Mouse (Mus musculus): ENCODE results near the gene Tns1. TPM values are rescaled to one million over a fixed set of nuclear protein-coding genes. Genes with fewer than 3 reads are reported as not detected.

Gene Tns1
- polyA plus RNA-seq, 1 experiment = 35.5 TPM

- Histone ChIP-seq H3K4me3 (ENCODE audit: insufficient read depth, low read length) (no peak overlapping the region), H3K27ac (ENCODE audit: insufficient read depth, low read depth, low read length) (no peak overlapping the region), H3K4me1 (ENCODE audit: control insufficient read depth, insufficient read depth, low read length) (peaks cover 14% of the 10 kb centered on the region)
- no peak for TF ChIP-seq CTCF (IDR thresholded peaks at IDR 0.05; ENCODE audit: low read depth, low read length)
- no peak for TF ChIP-seq POLR2A (IDR thresholded peaks at IDR 0.05; ENCODE audit: borderline replicate concordance, low read depth, low read length)
These were observed 98.5 kb downstream of the Tns1 start for GRCm38 (mm10) chr1:74025651-74026226.

- no peak for TF ChIP-seq POLR2A (IDR thresholded peaks at IDR 0.05; ENCODE audit: borderline replicate concordance, low read depth, low read length)
- no peak for TF ChIP-seq CTCF (IDR thresholded peaks at IDR 0.05; ENCODE audit: low read depth, low read length)
- Histone ChIP-seq H3K4me1 (ENCODE audit: control insufficient read depth, insufficient read depth, low read length) (peaks cover 14% of the 10 kb centered on the region), H3K4me3 (ENCODE audit: insufficient read depth, low read length) (no peak overlapping the region), H3K27ac (ENCODE audit: insufficient read depth, low read depth, low read length) (no peak overlapping the region)
These were observed 99.0 kb downstream of the Tns1 start for GRCm38 (mm10) chr1:74025227-74025626.

- Histone ChIP-seq H3K27ac (ENCODE audit: insufficient read depth, low read depth, low read length) (no peak overlapping the region), H3K4me1 (ENCODE audit: control insufficient read depth, insufficient read depth, low read length) (peaks cover 14% of the 10 kb centered on the region), H3K4me3 (ENCODE audit: insufficient read depth, low read length) (no peak overlapping the region)
- TF ChIP-seq POLR2A (IDR thresholded peaks at IDR 0.05; ENCODE audit: borderline replicate concordance, low read depth, low read length) (no peak), CTCF (IDR thresholded peaks at IDR 0.05; ENCODE audit: low read depth, low read length) (no peak)
These were observed 99.6 kb downstream of the Tns1 start for GRCm38 (mm10) chr1:74024452-74025190.

GRCm38 (mm10) chr1:74022998-74023397 is 101.3 kb downstream of the Tns1 start:
- no peak overlapping the region for H3K27ac ChIP-seq (ENCODE audit: insufficient read depth, low read depth, low read length)
- TF ChIP-seq POLR2A (IDR thresholded peaks at IDR 0.05; ENCODE audit: borderline replicate concordance, low read depth, low read length) = no peak
- TF ChIP-seq CTCF (IDR thresholded peaks at IDR 0.05; ENCODE audit: low read depth, low read length) = no peak
- no peak overlapping the region for H3K4me3 ChIP-seq (ENCODE audit: insufficient read depth, low read length)
- H3K4me1 ChIP-seq (ENCODE audit: control insufficient read depth, insufficient read depth, low read length) = peaks cover 14% of the 10 kb centered on the region

- Histone ChIP-seq H3K4me3 (ENCODE audit: insufficient read depth, low read length) (no peak overlapping the region), H3K27ac (ENCODE audit: insufficient read depth, low read depth, low read length) (no peak overlapping the region), H3K4me1 (ENCODE audit: control insufficient read depth, insufficient read depth, low read length) (peaks cover 14% of the 10 kb centered on the region)
- TF ChIP-seq CTCF (IDR thresholded peaks at IDR 0.05; ENCODE audit: low read depth, low read length) (no peak), POLR2A (IDR thresholded peaks at IDR 0.05; ENCODE audit: borderline replicate concordance, low read depth, low read length) (no peak)
These were observed 101.7 kb downstream of the Tns1 start for GRCm38 (mm10) chr1:74022536-74022935.

GRCm38 (mm10) chr1:74020235-74020634 is 104.0 kb downstream of the Tns1 start:
- TF ChIP-seq POLR2A (IDR thresholded peaks at IDR 0.05; ENCODE audit: borderline replicate concordance, low read depth, low read length) = no peak
- no peak for TF ChIP-seq CTCF (IDR thresholded peaks at IDR 0.05; ENCODE audit: low read depth, low read length)
- Histone ChIP-seq H3K27ac (ENCODE audit: insufficient read depth, low read depth, low read length) (no peak overlapping the region), H3K4me3 (ENCODE audit: insufficient read depth, low read length) (no peak overlapping the region), H3K4me1 (ENCODE audit: control insufficient read depth, insufficient read depth, low read length) (peaks cover 7% of the 10 kb centered on the region)

- H3K27ac ChIP-seq (ENCODE audit: insufficient read depth, low read depth, low read length) = no peak overlapping the region
- TF ChIP-seq POLR2A (IDR thresholded peaks at IDR 0.05; ENCODE audit: borderline replicate concordance, low read depth, low read length) (no peak), CTCF (IDR thresholded peaks at IDR 0.05; ENCODE audit: low read depth, low read length) (no peak)
- H3K4me3 ChIP-seq (ENCODE audit: insufficient read depth, low read length) = no peak overlapping the region
- H3K4me1 ChIP-seq (ENCODE audit: control insufficient read depth, insufficient read depth, low read length) = peaks cover 6% of the 10 kb centered on the region
These were observed 106.7 kb downstream of the Tns1 start for GRCm38 (mm10) chr1:74017399-74018172.

GRCm38 (mm10) chr1:74016618-74017017 is 107.6 kb downstream of the Tns1 start:
- no peak overlapping the region for H3K27ac ChIP-seq (ENCODE audit: insufficient read depth, low read depth, low read length)
- H3K4me3 ChIP-seq (ENCODE audit: insufficient read depth, low read length) = no peak overlapping the region
- TF ChIP-seq CTCF (IDR thresholded peaks at IDR 0.05; ENCODE audit: low read depth, low read length) (no peak), POLR2A (IDR thresholded peaks at IDR 0.05; ENCODE audit: borderline replicate concordance, low read depth, low read length) (no peak)
- peaks cover 6% of the 10 kb centered on the region for H3K4me1 ChIP-seq (ENCODE audit: control insufficient read depth, insufficient read depth, low read length)

- no peak overlapping the region for H3K4me3 ChIP-seq (ENCODE audit: insufficient read depth, low read length)
- TF ChIP-seq POLR2A (IDR thresholded peaks at IDR 0.05; ENCODE audit: borderline replicate concordance, low read depth, low read length) (no peak), CTCF (IDR thresholded peaks at IDR 0.05; ENCODE audit: low read depth, low read length) (no peak)
- H3K27ac ChIP-seq (ENCODE audit: insufficient read depth, low read depth, low read length) = no peak overlapping the region
- H3K4me1 ChIP-seq (ENCODE audit: control insufficient read depth, insufficient read depth, low read length) = peaks cover 6% of the 10 kb centered on the region
These were observed 108.6 kb downstream of the Tns1 start for GRCm38 (mm10) chr1:74015513-74016234.

Data from bone marrow macrophage, adult 2 months (primary cell).